Mouse (Mus musculus): ENCODE measurements around the gene Hoxa2. TPM values are rescaled to one million over a fixed set of nuclear protein-coding genes. Genes with fewer than 3 reads are reported as not detected.

Hoxa2 gene
- total RNA-seq, 2 experiments from 2014 or later, result not detected

GRCm38 (mm10) chr6:52182030-52182429, 17.4 kb upstream of the Hoxa2 start:
- no peak for ATAC-seq (replicated peaks; ENCODE audit: poor library complexity, severe bottlenecking)

DNA sequence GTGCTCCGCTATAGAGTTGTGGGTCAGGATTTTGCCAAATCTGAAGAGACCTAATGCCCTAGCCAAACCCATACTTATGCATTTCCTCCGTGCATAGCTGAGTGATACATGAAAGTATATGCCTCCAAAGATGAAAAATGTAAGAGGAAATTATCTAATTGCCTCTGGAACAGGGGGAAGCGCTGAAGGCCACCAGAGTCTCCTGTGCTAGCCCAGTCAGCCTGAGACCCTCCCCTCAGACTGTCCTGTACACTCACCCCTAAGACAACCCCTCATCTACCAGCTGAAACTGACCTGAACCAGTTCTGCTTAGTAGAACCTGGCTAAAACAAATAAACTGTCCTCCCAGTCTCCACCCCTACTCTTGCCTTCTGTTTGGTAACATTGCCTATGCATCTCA, 16.1 kb upstream of the Hoxa2 start:
- ATAC-seq (replicated peaks; ENCODE audit: poor library complexity, severe bottlenecking), result no peak

GRCm38 (mm10) chr6:52180213-52180710, 15.6 kb upstream of the Hoxa2 start:
- ATAC-seq (replicated peaks; ENCODE audit: poor library complexity, severe bottlenecking), result no peak

- no peak for ATAC-seq (replicated peaks; ENCODE audit: poor library complexity, severe bottlenecking)
Observed at GRCm38 (mm10) chr6:52179690-52180089, 15.1 kb upstream of the Hoxa2 start.

DNA sequence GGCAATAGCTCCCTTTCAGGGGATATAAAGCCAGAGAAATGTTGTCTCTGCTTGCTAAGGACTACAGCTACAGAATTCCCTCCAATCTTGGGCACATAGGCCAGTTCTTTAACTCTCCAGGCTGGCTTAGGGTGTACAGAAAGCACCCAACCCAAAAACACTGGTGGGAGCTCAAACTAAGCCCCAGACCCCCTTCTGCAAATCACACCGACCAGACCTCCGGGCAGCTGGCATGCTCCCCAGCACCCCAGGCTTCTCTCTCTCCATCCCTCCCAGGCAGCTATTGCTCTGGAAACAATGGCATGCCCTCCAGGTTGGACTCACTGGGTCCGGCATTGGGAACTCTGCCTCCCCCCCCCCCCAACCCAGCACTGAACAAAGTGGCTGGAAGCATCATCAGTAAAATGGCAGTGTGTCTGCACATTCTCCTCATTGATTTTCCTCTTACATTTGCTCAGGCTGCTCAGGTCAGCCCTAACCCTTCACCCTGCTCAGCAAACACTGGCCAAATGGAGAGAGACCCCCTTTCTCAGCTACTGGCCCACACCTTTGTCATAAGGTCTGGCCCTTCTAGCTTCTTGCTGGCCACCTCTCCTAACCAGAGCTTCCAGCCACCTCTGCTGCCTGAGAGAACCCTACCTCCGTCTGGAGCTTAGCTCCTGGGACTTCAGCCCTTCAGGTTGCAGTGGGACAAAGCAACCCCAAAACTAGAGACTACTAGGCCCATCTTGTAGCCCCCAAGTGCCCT, 14.5 kb upstream of the Hoxa2 start:
- ATAC-seq (replicated peaks; ENCODE audit: poor library complexity, severe bottlenecking), result no peak

DNA sequence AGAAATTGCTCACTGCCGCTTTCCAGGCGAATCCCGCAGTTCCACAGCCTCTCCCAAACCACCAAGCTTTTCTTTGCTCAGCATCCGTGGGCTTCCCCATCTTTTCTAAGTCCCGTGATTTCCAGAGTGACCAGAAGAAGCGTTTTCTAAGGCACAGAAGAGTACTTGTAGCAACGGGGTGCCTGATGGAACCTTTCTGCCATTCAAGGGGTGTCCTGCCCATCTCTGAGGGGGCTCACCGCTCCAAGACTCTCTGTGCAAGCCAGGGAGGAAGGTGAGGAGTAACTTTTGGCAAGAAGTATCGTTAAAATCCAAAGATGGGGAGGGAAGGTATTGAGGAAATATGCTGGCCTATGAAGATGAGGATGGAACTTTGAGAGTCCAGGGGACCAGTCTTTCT, 13.2 kb upstream of the Hoxa2 start:
- ATAC-seq (replicated peaks; ENCODE audit: poor library complexity, severe bottlenecking), result no peak

DNA sequence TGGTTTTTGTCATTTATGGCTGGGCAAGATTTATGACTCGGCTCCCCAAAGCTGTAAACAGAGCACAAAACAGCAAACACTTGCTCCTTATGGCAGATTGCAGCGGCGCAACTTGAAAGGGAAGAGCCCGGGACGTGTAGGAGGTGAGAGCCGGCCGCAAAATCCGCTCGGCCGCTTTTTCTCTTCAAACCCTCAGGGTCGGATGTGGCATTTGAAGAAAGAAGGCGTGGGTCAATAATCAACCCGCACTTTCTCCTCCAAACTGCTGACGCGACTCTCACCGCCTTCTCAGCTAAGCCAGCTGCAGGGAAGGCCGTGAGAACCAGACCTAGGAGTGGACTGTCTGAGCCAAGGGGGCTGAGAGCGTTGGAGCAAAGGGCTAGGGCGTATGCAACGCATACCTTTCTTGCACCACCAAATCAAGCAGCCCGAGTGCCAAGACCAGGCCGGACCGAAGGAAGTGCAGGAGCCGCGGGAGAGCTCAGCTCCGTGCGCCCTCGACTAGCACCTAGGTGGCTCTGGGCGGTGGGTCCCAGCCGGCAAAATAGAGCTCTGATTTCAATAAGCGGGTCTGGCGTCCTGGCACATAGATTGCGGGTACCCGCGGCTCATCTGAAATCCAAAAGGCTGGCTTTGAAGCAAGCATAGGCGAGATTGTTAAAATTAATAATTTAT, 12.6 kb upstream of the Hoxa2 start, which contains the start of gene 5730596B20Rik:
5730596B20Rik (plus strand) TSS at position 438 of the 675 bp plus-strand sequence.
- no peak for ATAC-seq (replicated peaks; ENCODE audit: poor library complexity, severe bottlenecking)

DNA sequence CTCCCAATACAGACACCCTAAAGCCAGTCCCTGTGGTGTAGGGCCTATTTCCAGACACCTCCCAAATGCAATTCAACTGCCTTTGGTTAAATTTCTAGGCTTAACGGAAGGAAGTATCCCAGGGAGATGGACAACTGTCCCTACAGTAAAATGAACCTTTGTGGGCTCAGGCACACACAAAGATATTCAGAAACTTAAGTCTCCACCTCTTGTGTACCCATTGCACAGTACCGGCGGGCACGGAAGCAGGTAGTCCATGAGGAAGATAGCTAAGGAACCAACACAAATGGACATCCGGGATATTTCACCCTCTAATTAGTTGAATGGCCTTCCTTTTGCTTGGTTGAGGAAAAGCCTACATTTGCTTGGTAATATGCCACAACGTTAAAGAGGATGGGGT, 11.8 kb upstream of the Hoxa2 start:
- no peak for ATAC-seq (replicated peaks; ENCODE audit: poor library complexity, severe bottlenecking)

DNA sequence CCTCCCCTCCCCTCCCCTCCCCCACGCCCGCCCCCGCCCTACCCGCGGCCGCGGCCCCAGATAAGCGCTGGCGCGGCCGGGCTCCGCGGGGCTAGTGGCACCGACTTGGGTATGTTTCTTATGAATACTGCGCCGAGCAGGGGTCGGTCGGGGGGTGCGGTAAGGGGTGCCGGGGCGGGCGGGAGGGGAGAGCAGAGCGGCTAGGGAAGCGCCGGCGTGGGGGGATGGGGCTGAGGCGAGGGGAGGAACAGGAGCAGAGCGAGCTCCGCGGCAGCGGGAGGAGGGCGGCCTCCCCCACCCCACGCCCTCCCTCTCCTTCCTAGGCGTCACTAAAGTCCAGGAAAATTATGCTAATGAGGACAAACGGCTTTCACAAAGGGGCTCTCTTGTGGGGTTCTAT, 11.2 kb upstream of the Hoxa2 start:
- no peak for ATAC-seq (replicated peaks; ENCODE audit: poor library complexity, severe bottlenecking)

- ATAC-seq (replicated peaks; ENCODE audit: poor library complexity, severe bottlenecking), result no peak
Observed at GRCm38 (mm10) chr6:52174968-52175751, 10.5 kb upstream of the Hoxa2 start.

- no peak for ATAC-seq (replicated peaks; ENCODE audit: poor library complexity, severe bottlenecking)
Observed at GRCm38 (mm10) chr6:52173648-52174047, 9.0 kb upstream of the Hoxa2 start.

GRCm38 (mm10) chr6:52172501-52172900, 7.9 kb upstream of the Hoxa2 start:
- ATAC-seq (replicated peaks; ENCODE audit: poor library complexity, severe bottlenecking), result no peak

DNA sequence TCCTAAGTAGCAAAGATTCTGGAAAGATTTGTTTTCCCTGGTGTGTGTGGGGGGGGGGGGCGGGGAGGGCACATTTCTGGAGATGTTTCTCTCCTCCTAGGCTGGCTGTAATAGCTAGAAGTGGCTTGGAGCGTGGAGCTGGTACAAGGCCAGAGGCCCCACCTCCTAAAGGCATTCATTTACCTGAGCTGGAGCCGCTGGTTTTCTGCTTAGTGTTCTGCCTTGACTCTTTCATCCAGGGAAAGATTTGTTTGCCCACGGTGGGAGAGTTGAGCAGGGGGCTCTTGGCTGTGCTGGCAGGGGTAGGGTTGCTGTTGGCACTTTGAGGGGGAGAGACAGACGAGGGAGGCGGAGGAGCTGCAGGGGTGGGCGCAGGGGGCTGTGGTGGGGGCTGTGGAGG, 7.3 kb upstream of the Hoxa2 start:
- no peak for ATAC-seq (replicated peaks; ENCODE audit: poor library complexity, severe bottlenecking)

DNA sequence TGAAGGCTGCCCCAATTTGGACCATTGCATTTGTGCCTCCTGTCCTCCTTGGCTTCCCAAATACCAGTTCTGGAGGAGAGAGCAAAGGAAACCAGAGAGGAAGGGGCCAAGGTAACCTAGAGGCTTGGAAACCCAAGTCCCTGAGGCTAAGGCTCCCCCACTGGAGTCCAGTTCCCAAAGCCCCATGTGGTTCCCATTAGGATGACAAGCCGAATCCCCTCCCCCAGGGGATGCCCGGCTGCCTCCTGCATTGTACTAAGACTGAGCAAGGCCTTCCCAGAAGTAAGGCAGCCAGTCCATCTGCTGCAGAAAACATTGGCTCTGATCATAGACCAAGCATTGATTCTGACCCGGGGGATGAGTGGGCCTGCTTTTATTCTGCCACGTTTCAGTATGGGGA, 6.7 kb upstream of the Hoxa2 start:
- ATAC-seq (replicated peaks; ENCODE audit: poor library complexity, severe bottlenecking), result no peak

DNA sequence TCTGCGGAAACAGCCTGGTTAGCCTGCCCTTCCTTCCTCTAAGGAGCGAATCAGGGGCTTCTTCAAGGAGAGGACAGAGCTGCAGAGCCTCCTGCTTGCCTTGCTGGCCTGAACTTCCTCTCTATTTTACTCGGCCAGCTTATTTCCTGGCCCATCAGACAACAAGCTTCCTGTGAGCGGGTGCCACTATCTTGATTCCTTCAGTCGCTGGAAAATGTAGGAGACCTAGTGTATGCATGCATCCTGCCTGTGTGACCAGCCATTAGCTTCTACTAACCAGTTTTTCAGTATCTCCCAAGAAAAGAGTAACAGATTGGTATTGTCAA, 6.2 kb upstream of the Hoxa2 start:
- ATAC-seq (replicated peaks; ENCODE audit: poor library complexity, severe bottlenecking), result no peak

DNA sequence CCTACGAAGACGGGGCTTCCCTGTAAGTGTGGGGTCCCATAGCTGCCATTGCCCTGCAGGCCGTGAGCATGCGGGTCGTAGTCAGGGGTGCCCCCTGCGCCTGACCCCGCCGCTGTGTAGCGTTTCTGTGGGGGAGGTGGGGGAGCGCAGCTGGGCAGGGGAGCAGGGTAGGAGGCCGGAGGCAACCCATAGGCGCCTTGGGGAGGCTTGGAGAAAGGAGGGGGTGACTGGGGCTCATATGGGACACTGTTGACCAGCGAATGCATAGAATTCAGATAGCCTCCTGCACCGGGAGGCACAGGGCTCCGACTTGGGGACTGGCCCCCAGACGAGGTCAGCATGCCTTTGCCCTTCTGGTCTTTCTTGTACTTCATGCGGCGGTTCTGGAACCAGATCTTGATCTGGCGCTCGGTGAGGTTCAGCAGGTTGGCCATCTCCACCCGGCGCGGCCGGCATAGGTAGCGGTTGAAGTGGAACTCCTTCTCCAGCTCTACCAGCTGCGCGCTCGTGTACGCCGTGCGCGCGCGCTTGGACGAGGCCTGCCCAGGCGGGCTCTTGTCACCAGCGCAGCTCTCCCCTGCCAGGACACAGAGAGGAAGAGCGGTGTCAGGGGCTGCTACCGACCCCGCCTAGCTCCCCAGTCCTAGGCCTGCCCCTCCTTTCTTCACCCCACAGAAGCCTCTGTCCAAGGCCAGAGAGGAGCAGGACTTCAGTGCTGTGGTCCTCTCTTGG, 5.7 kb upstream of the Hoxa2 start:
- ATAC-seq (replicated peaks; ENCODE audit: poor library complexity, severe bottlenecking), result no peak

DNA sequence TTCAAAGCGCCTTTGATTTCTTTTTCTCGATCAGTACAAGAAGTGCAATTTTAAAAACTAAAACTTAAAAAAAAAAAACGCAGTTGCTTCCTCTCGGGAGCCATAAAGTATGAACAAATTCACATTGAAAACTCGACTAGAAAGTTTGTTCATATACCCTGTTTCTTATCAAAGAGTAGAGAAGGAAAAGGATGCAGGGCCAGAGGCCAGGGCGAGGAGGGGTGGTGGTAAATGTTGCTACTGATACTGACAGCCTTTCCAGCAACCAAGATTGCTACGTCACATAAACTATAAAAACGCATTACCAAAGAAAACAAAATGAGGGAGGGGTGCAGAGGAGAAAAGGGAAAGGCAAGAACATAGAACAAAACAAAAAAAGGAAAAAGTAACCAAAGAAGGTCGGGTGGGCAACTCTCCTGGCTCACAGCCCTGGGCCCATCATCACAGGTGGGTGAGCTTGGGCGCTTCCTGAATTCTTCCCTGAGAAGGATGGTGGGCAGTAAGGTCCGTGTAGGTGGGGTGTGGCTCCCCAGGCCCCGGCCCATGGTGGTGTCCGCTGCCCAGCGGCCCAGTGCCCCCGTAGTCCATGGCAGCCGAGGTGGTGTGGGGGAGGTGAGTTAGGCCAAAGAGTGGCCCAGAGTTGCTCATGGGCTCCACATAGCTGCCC, 5.0 kb upstream of the Hoxa2 start:
- ATAC-seq (replicated peaks; ENCODE audit: poor library complexity, severe bottlenecking), result no peak

DNA sequence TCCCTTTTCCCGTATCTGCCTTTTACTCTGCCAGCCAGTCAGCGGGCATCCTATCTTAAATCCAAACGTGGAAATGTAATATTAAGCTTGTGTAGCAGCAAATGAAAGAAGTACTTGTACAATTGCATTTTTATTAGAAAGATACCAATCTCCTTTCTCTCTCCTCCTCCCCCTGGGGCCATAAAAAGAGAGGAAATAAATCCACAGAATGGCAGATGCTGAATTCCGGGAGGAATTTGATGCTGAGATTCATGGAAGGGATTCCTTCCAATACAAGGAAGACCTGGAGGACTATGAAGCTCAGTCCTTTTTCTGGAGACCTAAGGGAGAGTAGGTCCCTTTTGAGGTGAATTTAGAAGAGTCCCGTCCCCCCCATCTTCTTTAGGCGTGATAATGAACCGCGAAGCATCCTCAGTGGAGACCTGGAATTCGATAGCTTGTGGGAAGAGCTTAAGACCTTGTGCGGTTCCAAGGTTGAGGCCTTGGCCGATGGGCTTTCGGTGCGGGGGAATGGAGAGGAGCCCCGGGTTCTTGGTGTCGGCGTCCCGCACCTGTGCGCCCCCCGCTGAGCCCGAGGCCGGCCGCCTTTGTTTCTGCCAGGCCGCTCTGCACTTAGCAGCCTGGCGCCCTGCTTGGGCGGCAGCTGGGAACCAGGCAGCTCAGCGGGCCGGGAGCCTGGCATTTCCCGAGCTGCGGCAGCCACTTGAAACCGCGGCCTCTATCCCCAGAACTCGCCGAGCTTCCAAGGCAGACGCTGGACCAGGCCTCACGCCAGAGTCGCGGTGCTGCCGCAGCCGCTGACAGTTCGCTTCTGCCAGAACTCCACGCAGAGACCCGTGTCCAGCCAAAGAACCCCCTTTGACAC, 3.8 kb upstream of the Hoxa2 start:
- ATAC-seq (replicated peaks; ENCODE audit: poor library complexity, severe bottlenecking), result no peak

GRCm38 (mm10) chr6:52167736-52168161, 3.1 kb upstream of the Hoxa2 start:
- ATAC-seq (replicated peaks; ENCODE audit: poor library complexity, severe bottlenecking), result no peak

All from granulocyte monocyte progenitor cell, adult 5-6 weeks (primary cell).